Mouse (Mus musculus): ENCODE data around the gene Fut9.

- TF ChIP-seq POLR2A (IDR thresholded peaks at IDR 0.05; ENCODE audit: extremely low read depth, insufficient read depth, low read length) (no peak), CTCF (IDR thresholded peaks at IDR 0.05; ENCODE audit: extremely low read depth, insufficient read depth, low read length) (no peak)
Observed at GRCm38 (mm10) chr4:25610481-25610880, 189.6 kb downstream of the Fut9 start.
